Mouse (Mus musculus): Measurements from ENCODE around the gene Gan. TPM values are rescaled to one million over a fixed set of nuclear protein-coding genes. Genes with fewer than 3 reads are reported as not detected.
A peak's percentile ranks its signal among the peaks of the same experiment; 100 is the strongest.

Gene Gan
- polyA plus RNA-seq, 1 experiment from 2014 or later = 4.1 TPM

DNA sequence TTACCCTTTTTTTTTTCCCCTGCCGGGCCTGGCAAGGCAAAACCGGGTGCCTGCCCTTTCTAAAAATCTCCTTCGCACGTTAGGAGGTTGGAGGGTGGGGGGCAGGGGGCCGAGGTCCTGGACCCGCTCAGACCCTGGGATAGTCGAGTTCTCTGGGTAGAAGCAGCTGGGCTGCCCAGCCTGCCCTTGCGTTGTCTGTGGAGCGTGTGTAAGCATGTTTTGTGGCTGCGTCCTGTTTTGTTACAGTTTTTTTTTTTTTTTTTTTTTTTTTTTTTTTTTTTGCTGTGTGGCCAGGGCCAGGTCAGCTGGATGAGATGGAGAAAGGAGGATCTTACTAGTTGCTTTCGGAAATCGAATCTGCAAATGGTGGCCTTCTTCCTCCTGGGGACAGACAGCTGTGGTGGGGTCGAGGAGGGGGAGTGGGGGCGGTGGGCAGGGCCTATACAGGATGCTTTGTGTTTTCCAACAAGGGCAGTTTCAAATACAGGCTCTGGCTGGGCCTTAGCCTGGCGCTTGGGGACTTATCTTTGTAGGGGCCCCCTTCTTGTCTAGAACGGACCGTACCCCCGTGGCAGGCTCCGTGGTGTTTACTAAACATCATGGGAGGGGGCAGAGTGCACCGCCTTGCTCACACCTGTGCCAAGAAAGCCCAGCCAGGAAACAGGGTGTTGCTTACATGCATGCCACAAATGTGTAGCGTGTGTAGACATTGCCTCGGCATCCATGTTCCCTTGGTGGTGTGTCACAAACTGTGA is 100.1 kb downstream of the Gan start:
- no peak for ATAC-seq (ENCODE audit: low read depth)

DNA sequence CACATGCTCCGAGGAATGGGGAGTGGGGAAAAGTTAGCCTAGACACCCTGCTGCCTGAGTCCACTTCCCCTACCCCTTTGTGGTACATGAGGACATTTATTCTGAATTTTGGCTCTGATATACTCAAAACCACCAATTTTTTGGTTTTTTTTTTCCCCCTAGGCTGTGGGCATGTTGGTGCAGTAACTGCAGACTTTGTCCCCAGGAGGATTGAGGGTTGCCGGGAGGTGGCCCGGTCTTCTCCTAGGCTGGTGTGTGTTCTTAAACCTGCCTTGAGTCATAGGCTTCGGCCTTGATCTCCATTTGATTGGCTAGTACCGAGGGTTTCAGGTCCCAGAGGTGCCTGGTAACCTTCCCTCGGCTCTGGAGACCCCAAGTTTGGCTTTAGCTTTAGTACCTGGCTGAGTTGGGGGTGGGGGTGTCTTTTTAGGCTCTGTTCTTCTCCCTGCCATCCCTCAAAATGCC is 100.7 kb downstream of the Gan start:
- no peak for ATAC-seq (ENCODE audit: low read depth)
- peak overlapping the region; percentile 100 for H3K9ac ChIP-seq (replicated peaks; ENCODE audit: low read depth, low read length)
- H3K36me3 ChIP-seq (ENCODE audit: control insufficient read depth, insufficient read depth, low read length) = no peaks in the 10 kb centered on the region
- H3K4me2 ChIP-seq (ENCODE audit: low read depth, low read length) = peak overlapping the region; percentile 98
- no peaks in the 10 kb centered on the region; the same call in 1 of the 2 replicates for H3K27me3 ChIP-seq (ENCODE audit: control insufficient read depth, insufficient read depth, low read length)
- peak overlapping the region; percentile 98 for H3K4me3 ChIP-seq (ENCODE audit: low read depth, low read length)
- 28% methylated on average over 6 of the region's 6 CpGs for WGBS
- H3K4me1 ChIP-seq (ENCODE audit: control insufficient read depth, insufficient read depth, low read length) = peaks cover 29% of the 10 kb centered on the region
- peak overlapping the region; percentile 96 for H3K27ac ChIP-seq (ENCODE audit: low read depth, low read length)
- no peaks in the 10 kb centered on the region for H3K9me3 ChIP-seq (ENCODE audit: control insufficient read depth, low read length)

More for the DNA sequence above, 100.1 kb downstream of the Gan start:
- Histone ChIP-seq H3K27ac (ENCODE audit: low read depth, low read length) (peak overlapping the region; percentile 96), H3K36me3 (ENCODE audit: control insufficient read depth, insufficient read depth, low read length) (no peaks in the 10 kb centered on the region), H3K4me2 (ENCODE audit: low read depth, low read length) (peak overlapping the region; percentile 98), H3K27me3 (ENCODE audit: control insufficient read depth, insufficient read depth, low read length) (no peaks in the 10 kb centered on the region; the same call in 1 of the 2 replicates), H3K9ac (replicated peaks; ENCODE audit: low read depth, low read length) (peak overlapping the region; percentile 100), H3K9me3 (ENCODE audit: control insufficient read depth, low read length) (no peaks in the 10 kb centered on the region), H3K4me1 (ENCODE audit: control insufficient read depth, insufficient read depth, low read length) (peaks cover 27% of the 10 kb centered on the region), H3K4me3 (ENCODE audit: low read depth, low read length) (peak overlapping the region; percentile 98)
- 2% methylated on average over 22 of the region's 22 CpGs for WGBS

DNA sequence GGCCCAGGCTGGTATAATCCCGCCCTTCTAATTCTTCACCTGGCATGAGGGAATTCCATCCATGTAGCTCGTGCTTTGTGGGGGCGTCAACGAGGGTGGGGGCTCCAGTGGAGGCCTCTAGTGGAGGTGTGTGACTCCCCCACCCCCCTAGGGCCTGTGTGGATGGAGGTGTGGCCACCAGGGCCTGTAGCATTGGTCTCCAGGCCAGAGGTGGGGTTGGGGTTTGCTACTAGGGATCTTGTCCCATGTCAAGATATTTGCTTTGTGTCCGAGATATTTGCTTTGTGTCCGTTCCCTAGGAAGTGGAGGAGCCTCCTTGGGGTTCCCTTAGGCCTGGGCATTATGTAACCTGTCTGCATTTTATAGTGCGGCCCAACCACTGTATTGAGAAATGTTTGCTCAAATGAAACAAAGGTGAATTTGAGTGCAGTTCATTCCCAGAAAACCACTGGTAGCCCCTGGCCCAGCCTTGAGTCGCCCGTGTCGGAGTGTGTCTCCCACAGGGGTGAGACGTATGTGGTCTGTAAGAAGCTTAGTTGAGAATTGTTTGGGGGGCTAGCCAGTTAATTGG is 101.6 kb downstream of the Gan start:
- Histone ChIP-seq H3K4me3 (ENCODE audit: low read depth, low read length) (peak overlapping the region; percentile 98), H3K36me3 (ENCODE audit: control insufficient read depth, insufficient read depth, low read length) (no peaks in the 10 kb centered on the region), H3K9me3 (ENCODE audit: control insufficient read depth, low read length) (no peaks in the 10 kb centered on the region), H3K4me1 (ENCODE audit: control insufficient read depth, insufficient read depth, low read length) (peaks cover 29% of the 10 kb centered on the region), H3K4me2 (ENCODE audit: low read depth, low read length) (peak overlapping the region; percentile 98), H3K9ac (replicated peaks; ENCODE audit: low read depth, low read length) (peak overlapping the region; percentile 100), H3K27ac (ENCODE audit: low read depth, low read length) (peak overlapping the region; percentile 96), H3K27me3 (ENCODE audit: control insufficient read depth, insufficient read depth, low read length) (no peaks in the 10 kb centered on the region; the same call in 1 of the 2 replicates)
- no peak for ATAC-seq (ENCODE audit: low read depth)
- 31% methylated on average over 11 of the region's 11 CpGs for WGBS

DNA sequence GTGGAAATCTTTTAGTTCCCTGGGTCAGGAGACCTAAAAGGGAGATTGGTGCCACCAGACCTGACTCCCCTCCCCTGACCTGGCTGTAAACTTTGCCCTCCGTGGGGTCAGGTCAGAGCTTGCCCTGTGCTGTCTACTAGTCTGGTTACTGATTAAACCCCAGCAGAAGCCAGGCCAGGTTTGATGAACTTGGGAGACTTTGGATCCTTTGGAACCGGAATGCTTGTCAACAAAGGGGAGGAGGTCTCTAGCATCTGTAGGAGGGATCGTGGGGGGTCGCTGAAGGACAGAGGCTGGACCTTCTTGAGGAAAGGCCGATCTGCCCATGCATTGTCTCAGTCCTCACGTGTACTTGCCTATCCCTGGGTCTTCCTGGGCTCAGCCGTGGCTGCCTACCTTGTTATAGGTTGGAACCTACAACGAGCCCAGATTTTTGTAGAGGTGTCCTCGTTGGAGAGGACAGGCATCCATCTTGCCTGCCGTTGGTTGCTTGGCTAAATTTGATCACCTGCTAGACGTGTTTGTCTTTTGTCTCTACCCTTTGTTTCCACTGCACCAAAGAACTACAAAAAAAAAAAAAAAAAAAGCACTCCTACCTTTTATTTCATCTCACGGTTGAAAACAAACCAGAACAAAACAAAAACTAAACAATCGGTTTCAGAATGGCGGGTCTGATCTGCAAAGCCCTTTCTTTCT is 102.4 kb downstream of the Gan start:
- Histone ChIP-seq H3K4me3 (ENCODE audit: low read depth, low read length) (peak overlapping the region; percentile 98), H3K4me1 (ENCODE audit: control insufficient read depth, insufficient read depth, low read length) (peaks cover 29% of the 10 kb centered on the region), H3K9ac (replicated peaks; ENCODE audit: low read depth, low read length) (peak overlapping the region; percentile 100), H3K27ac (ENCODE audit: low read depth, low read length) (peak overlapping the region; percentile 79), H3K9me3 (ENCODE audit: control insufficient read depth, low read length) (no peaks in the 10 kb centered on the region), H3K36me3 (ENCODE audit: control insufficient read depth, insufficient read depth, low read length) (no peaks in the 10 kb centered on the region), H3K4me2 (ENCODE audit: low read depth, low read length) (peak overlapping the region; percentile 98), H3K27me3 (ENCODE audit: control insufficient read depth, insufficient read depth, low read length) (no peaks in the 10 kb centered on the region; the same call in 1 of the 2 replicates)
- no peak for ATAC-seq (ENCODE audit: low read depth)
- WGBS = 9% methylated on average over 14 of the region's 14 CpGs

DNA sequence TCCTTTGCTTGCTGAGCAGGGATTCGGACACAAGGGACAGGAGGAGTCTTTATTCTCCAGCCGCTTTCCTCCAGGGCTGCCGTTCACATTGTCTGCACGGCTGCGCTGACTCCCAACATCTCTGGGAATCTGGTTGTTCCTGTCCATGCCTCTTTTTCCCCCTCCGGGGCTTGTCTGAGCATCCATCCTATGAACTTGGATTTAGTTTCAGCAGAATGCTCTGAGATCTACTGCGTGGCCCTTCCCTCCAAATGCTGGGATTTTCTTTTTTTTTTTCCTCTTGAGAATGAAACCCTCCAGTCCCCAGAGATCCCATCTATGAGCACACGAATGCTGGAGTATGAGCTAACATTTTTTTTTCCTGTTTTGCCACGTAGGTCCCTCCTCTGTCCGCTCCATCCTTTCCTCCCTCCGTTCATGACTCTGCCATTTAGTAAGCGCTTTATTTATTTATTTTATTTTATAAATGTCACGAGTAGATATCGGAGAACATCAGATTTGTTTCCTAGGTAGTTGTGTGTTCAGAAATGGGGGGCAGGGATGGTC is 103.1 kb downstream of the Gan start:
- WGBS = 24% methylated on average over 14 of the region's 14 CpGs
- peak overlapping the region; percentile 98 for H3K4me2 ChIP-seq (ENCODE audit: low read depth, low read length)
- peaks cover 29% of the 10 kb centered on the region for H3K4me1 ChIP-seq (ENCODE audit: control insufficient read depth, insufficient read depth, low read length)

DNA sequence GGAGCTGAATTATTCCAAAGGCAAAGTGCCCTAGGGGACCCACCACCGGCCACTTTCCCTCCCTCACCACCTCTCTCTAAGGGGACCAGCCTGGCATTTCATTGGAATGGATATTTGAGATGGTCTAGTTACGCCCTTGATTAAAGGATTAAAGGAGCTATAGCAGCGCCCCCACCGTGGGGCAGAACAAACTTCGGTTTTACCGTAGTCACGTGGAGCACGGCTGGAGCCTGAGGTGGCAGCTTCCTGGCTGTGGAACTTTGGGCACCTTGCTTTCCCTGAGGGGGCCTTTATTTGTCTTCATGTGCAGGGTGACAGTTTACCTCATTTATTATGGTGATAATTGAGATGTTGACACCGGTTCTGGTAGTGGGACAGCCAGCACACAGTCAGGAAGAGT is 103.8 kb downstream of the Gan start:
- Histone ChIP-seq H3K9me3 (ENCODE audit: control insufficient read depth, low read length) (no peaks in the 10 kb centered on the region), H3K36me3 (ENCODE audit: control insufficient read depth, insufficient read depth, low read length) (no peaks in the 10 kb centered on the region), H3K9ac (replicated peaks; ENCODE audit: low read depth, low read length) (peak overlapping the region; percentile 100; the same call in 1 of the 2 replicates), H3K27ac (ENCODE audit: low read depth, low read length) (no peak overlapping the region), H3K4me2 (ENCODE audit: low read depth, low read length) (peak overlapping the region; percentile 98), H3K4me1 (ENCODE audit: control insufficient read depth, insufficient read depth, low read length) (peaks cover 29% of the 10 kb centered on the region), H3K27me3 (ENCODE audit: control insufficient read depth, insufficient read depth, low read length) (no peaks in the 10 kb centered on the region; the same call in 1 of the 2 replicates), H3K4me3 (ENCODE audit: low read depth, low read length) (peak overlapping the region; percentile 98)
- no peak for ATAC-seq (ENCODE audit: low read depth)
- 20% methylated on average over 9 of the region's 9 CpGs for WGBS

More for the DNA sequence above, 103.1 kb downstream of the Gan start:
- no peak for ATAC-seq (ENCODE audit: low read depth)
- H3K27ac ChIP-seq (ENCODE audit: low read depth, low read length) = peak overlapping the region; percentile 79
- no peaks in the 10 kb centered on the region for H3K36me3 ChIP-seq (ENCODE audit: control insufficient read depth, insufficient read depth, low read length)
- peak overlapping the region; percentile 100 for H3K9ac ChIP-seq (replicated peaks; ENCODE audit: low read depth, low read length)
- H3K27me3 ChIP-seq (ENCODE audit: control insufficient read depth, insufficient read depth, low read length) = no peaks in the 10 kb centered on the region; the same call in 1 of the 2 replicates
- H3K9me3 ChIP-seq (ENCODE audit: control insufficient read depth, low read length) = no peaks in the 10 kb centered on the region
- H3K4me3 ChIP-seq (ENCODE audit: low read depth, low read length) = peak overlapping the region; percentile 98

DNA sequence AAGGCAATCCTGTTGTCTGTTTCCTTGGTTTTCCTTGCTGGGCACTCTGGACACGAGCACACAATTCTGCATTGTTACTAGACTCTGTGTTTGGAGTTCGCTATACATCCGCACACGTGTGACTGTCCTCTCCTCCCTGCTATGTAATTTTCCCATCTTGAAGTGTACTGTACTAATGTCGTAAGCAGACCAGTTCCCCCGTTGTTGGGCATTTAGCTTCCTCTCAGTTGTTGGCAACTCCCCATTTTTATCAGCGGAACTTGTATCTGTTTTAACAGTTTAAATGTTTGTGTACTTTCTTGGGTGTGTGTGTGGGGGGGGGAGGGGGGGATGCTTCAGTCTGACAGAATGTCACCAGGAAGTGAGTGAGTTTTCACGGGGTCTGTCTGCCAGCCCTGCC is 104.8 kb downstream of the Gan start:
- Histone ChIP-seq H3K9ac (replicated peaks; ENCODE audit: low read depth, low read length) (no peak overlapping the region), H3K27me3 (ENCODE audit: control insufficient read depth, insufficient read depth, low read length) (no peaks in the 10 kb centered on the region; the same call in 1 of the 2 replicates), H3K4me2 (ENCODE audit: low read depth, low read length) (no peak overlapping the region), H3K4me3 (ENCODE audit: low read depth, low read length) (no peak overlapping the region), H3K36me3 (ENCODE audit: control insufficient read depth, insufficient read depth, low read length) (no peaks in the 10 kb centered on the region), H3K4me1 (ENCODE audit: control insufficient read depth, insufficient read depth, low read length) (peaks cover 29% of the 10 kb centered on the region), H3K9me3 (ENCODE audit: control insufficient read depth, low read length) (no peaks in the 10 kb centered on the region), H3K27ac (ENCODE audit: low read depth, low read length) (no peak overlapping the region)
- WGBS = 66% methylated on average over 8 of the region's 8 CpGs
- no peak for ATAC-seq (ENCODE audit: low read depth)

DNA sequence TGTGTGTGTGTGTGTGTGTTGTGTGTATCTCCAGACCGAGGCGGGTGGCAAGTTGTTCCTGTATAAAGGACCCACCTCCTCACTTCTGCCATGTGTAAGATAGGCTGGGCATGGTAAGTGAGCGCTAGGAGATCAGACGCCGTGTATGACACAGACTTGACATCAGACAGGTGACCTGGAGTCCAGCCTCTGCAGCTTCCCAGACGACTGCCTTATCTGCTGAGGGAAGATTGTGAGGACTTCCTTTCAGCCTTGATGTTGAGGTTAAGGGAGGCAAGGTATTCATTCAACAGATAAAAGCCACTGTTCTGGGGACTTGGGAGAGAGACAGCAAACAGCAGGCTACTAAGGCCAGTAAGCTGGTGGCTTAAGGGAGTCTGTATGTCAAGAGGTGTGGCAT is 105.5 kb downstream of the Gan start:
- Histone ChIP-seq H3K27ac (ENCODE audit: low read depth, low read length) (no peak overlapping the region), H3K4me3 (ENCODE audit: low read depth, low read length) (no peak overlapping the region), H3K9me3 (ENCODE audit: control insufficient read depth, low read length) (no peaks in the 10 kb centered on the region), H3K9ac (replicated peaks; ENCODE audit: low read depth, low read length) (no peak overlapping the region), H3K27me3 (ENCODE audit: control insufficient read depth, insufficient read depth, low read length) (no peaks in the 10 kb centered on the region), H3K4me2 (ENCODE audit: low read depth, low read length) (no peak overlapping the region), H3K4me1 (ENCODE audit: control insufficient read depth, insufficient read depth, low read length) (peaks cover 29% of the 10 kb centered on the region), H3K36me3 (ENCODE audit: control insufficient read depth, insufficient read depth, low read length) (no peaks in the 10 kb centered on the region)
- 72% methylated on average over 6 of the region's 6 CpGs for WGBS
- no peak for ATAC-seq (ENCODE audit: low read depth)
